7 mouse cellular contexts compared by ENCODE assay signal in genomic region chr6:83913710-83914109, GRCm38 (mm10). TPM values are rescaled to one million over a fixed set of nuclear protein-coding genes. Genes with fewer than 3 reads are reported as not detected.
A peak's percentile ranks its signal among the peaks of the same experiment; 100 is the strongest.
DNase-seq lines count a peak whose midpoint lies in the region; ATAC-seq and TF ChIP-seq lines count a peak whose summit lies in the region.

No protein-coding gene starts in this region.

- H3K4me3 ChIP-seq in lung, embryonic 16.5 days (ENCODE audit: low read length): peak overlapping the region; percentile 99
- H3K4me3 ChIP-seq in embryonic facial prominence, embryonic 15.5 days (replicated peaks): peak overlapping the region; percentile 94
- peak overlapping the region; percentile 78 for H3K4me3 ChIP-seq in hindbrain, embryonic 13.5 days
- H3K4me3 ChIP-seq in midbrain, embryonic 15.5 days: peak overlapping the region; percentile 83
- no peak overlapping the region for H3K4me3 ChIP-seq in thymus, adult 2 months (ENCODE audit: control insufficient read depth, insufficient read depth, low read length)

- WGBS in lung, embryonic 16.5 days: 26% methylated on average over 4 of the region's 4 CpGs
- WGBS in embryonic facial prominence, embryonic 15.5 days: 39% methylated on average over 4 of the region's 4 CpGs
- WGBS in hindbrain, embryonic 13.5 days: 49% methylated on average over 4 of the region's 4 CpGs
- WGBS in midbrain, embryonic 15.5 days: 42% methylated on average over 4 of the region's 4 CpGs
- WGBS in thymus, adult 2 months: 44% methylated on average over 4 of the region's 4 CpGs

- no peak for TF ChIP-seq CTCF in thymus, adult 2 months (IDR thresholded peaks at IDR 0.05; ENCODE audit: borderline replicate concordance, control insufficient read depth, extremely low read depth, insufficient read depth, low read length, poor library complexity)

- ATAC-seq in lung, embryonic 16.5 days (ENCODE audit: low read depth): peak; percentile 4; the same call in 1 of the 2 replicates
- ATAC-seq in embryonic facial prominence, embryonic 15.5 days (ENCODE audit: insufficient number of reproducible peaks, low FRiP score, low TSS enrichment, low read depth): no peak
- ATAC-seq in hindbrain, embryonic 13.5 days (ENCODE audit: low FRiP score): peak; percentile 33
- ATAC-seq in midbrain, embryonic 15.5 days (replicated peaks): peak; percentile 28

- intact Hi-C loops in gastrocnemius, postnatal 14 days (cut with DNase I; ENCODE audit: low total_unique reads): loop anchor here (5.0 kb wide), 1 partner anchor 36 kb away; no protein-coding TSS in a partner anchor

- no peak overlapping the region for H3K27ac ChIP-seq in lung, embryonic 16.5 days (ENCODE audit: low read length)
- H3K27ac ChIP-seq in embryonic facial prominence, embryonic 15.5 days (replicated peaks): no peak overlapping the region
- no peak overlapping the region for H3K27ac ChIP-seq in hindbrain, embryonic 13.5 days
- no peak overlapping the region for H3K27ac ChIP-seq in midbrain, embryonic 15.5 days
- no peak overlapping the region for H3K27ac ChIP-seq in thymus, adult 2 months (ENCODE audit: control insufficient read depth, insufficient read depth, low read length)

- H3K36me3 ChIP-seq in lung, embryonic 16.5 days (ENCODE audit: control insufficient read depth, insufficient read depth, low read length): no peaks in the 10 kb centered on the region
- no peaks in the 10 kb centered on the region for H3K36me3 ChIP-seq in embryonic facial prominence, embryonic 15.5 days
- H3K36me3 ChIP-seq in hindbrain, embryonic 13.5 days: no peaks in the 10 kb centered on the region
- H3K36me3 ChIP-seq in midbrain, embryonic 15.5 days (replicated peaks): no peaks in the 10 kb centered on the region
- H3K36me3 ChIP-seq in thymus, adult 2 months (ENCODE audit: control insufficient read depth, insufficient read depth, low read length): no peaks in the 10 kb centered on the region

- no peak for TF ChIP-seq POLR2A in thymus, adult 2 months (IDR thresholded peaks at IDR 0.05; ENCODE audit: control insufficient read depth, extremely low read depth, insufficient read depth, low read length, poor library complexity)

- no peak overlapping the region for H3K4me2 ChIP-seq in lung, embryonic 16.5 days (ENCODE audit: low read depth, low read length)
- peak overlapping the region; percentile 34; the same call in 1 of the 2 replicates for H3K4me2 ChIP-seq in embryonic facial prominence, embryonic 15.5 days (replicated peaks)
- H3K4me2 ChIP-seq in hindbrain, embryonic 13.5 days: 0 out of 2 replicates have a peak overlapping the region, but pooled peaks have one; percentile 71
- peak overlapping the region; percentile 57; the same call in 1 of the 2 replicates for H3K4me2 ChIP-seq in midbrain, embryonic 15.5 days

- no peaks in the 10 kb centered on the region for H3K9me3 ChIP-seq in lung, embryonic 16.5 days (ENCODE audit: control insufficient read depth, low read length)
- H3K9me3 ChIP-seq in embryonic facial prominence, embryonic 15.5 days (replicated peaks): no peaks in the 10 kb centered on the region
- no peaks in the 10 kb centered on the region for H3K9me3 ChIP-seq in hindbrain, embryonic 13.5 days
- no peaks in the 10 kb centered on the region for H3K9me3 ChIP-seq in midbrain, embryonic 15.5 days

- H3K27me3 ChIP-seq in lung, embryonic 16.5 days (ENCODE audit: control insufficient read depth, insufficient read depth, low read depth, low read length): no peaks in the 10 kb centered on the region
- H3K27me3 ChIP-seq in embryonic facial prominence, embryonic 15.5 days: no peaks in the 10 kb centered on the region
- no peaks in the 10 kb centered on the region for H3K27me3 ChIP-seq in hindbrain, embryonic 13.5 days
- no peaks in the 10 kb centered on the region for H3K27me3 ChIP-seq in midbrain, embryonic 15.5 days (replicated peaks)
- H3K27me3 ChIP-seq in thymus, adult 2 months (ENCODE audit: control insufficient read depth, insufficient read depth, low read length): no peaks in the 10 kb centered on the region

- DNase-seq in lung, postnatal 25 days (ENCODE audit: low spot score): no peak
- no peak for DNase-seq in gastrocnemius, postnatal 14 days
- DNase-seq in thymus, adult 2 months: no peak

- H3K4me1 ChIP-seq in lung, embryonic 16.5 days (replicated peaks; ENCODE audit: control insufficient read depth, insufficient read depth, low read length): no peaks in the 10 kb centered on the region
- no peaks in the 10 kb centered on the region for H3K4me1 ChIP-seq in embryonic facial prominence, embryonic 15.5 days
- peaks cover 3% of the 10 kb centered on the region; the same call in 1 of the 2 replicates for H3K4me1 ChIP-seq in hindbrain, embryonic 13.5 days (replicated peaks)
- H3K4me1 ChIP-seq in midbrain, embryonic 15.5 days: peaks cover 6% of the 10 kb centered on the region
- no peaks in the 10 kb centered on the region for H3K4me1 ChIP-seq in thymus, adult 2 months (replicated peaks; ENCODE audit: control insufficient read depth, insufficient read depth, low read length)

- no peak overlapping the region for H3K9ac ChIP-seq in lung, embryonic 16.5 days (ENCODE audit: low read length)
- H3K9ac ChIP-seq in embryonic facial prominence, embryonic 15.5 days: no peak overlapping the region
- no peak overlapping the region for H3K9ac ChIP-seq in hindbrain, embryonic 13.5 days
- H3K9ac ChIP-seq in midbrain, embryonic 15.5 days: no peak overlapping the region

RNA-seq across cellular contexts. Expression of gene Zfp638, which starts 46.8 kb away (rescaled TPM):
- 56.6 and 58.7 TPM in 2 replicates for polyA plus RNA-seq in lung, embryonic 16.5 days (2015; fragmentation: Nextera tagmentation; extraction: Ambion mirVana)
- polyA plus RNA-seq in embryonic facial prominence, embryonic 15.5 days (2015; fragmentation: Nextera tagmentation; extraction: Ambion mirVana): 52.7 and 56.5 TPM in 2 replicates
- polyA plus RNA-seq in hindbrain, embryonic 13.5 days (2015; fragmentation: Nextera tagmentation; extraction: Ambion mirVana): 87.8 and 88.9 TPM in 2 replicates
- 70.5 and 76.5 TPM in 2 replicates for polyA plus RNA-seq in midbrain, embryonic 15.5 days (2015; fragmentation: Nextera tagmentation; extraction: Ambion mirVana)
- 10 to 100 TPM; 31.3 to 37.2 TPM for total RNA-seq in gastrocnemius, postnatal 14 days (2021)
- 21.3 and 24.2 TPM in 2 replicates for polyA plus RNA-seq in thymus, adult 2 months (2012; rRNA removed)
